Mouse (Mus musculus): Measurements from ENCODE around the gene Ahdc1. TPM values are rescaled to one million over a fixed set of nuclear protein-coding genes. Genes with fewer than 3 reads are reported as not detected.

Ahdc1 gene
- polyA plus RNA-seq, 1 experiment from 2014 or later = 14.6 TPM

DNA sequence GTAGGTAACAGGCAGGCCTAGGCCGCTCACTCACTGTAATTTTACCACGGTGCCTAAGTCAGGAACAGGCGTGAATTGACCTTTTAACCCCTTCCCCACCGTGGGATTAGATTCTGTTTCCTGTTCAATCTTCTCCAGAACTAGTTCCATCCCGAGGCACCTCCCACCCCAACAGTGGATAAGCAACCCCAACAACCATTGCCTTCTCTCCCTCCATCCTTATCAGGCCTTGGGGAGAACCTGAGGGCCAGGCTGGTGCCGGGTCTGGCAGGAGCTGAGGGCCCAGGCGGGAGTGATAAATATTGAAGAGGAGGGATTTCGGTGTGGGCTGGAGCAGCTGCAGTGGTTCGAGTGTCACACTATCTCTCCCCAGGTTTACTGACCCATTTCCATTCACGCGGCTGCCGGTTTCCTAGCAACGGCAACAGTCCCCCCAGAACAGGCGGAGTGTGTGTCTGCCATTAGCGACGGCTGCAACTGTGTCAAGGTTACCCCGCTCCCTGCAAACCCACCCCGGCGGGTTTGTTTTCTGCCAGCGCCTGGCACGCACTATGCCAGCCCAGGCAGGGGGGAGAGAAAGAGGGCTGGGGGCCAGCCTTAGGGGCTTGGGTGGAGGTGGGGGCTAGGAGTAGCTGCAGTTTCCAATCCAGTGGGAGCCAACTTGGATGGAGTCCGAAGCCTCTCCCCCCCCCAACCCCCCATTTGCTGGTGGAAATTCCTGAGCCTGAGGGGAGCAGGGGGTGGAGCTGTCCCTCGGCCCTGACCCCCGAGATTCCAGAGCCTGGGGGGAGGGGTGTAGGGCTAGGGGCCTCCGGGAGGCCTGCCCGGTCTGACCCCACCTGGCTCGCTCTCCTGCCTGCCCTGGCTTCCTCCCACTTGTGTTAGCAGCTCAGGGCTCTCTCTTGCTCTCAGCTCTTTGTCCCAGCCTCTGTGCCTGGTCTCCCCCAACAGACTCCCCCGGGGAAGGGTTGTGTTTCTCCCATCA, 31.9 kb downstream of the Ahdc1 start:
- 3% methylated on average over 28 of the region's 28 CpGs for WGBS
- ATAC-seq (ENCODE audit: insufficient number of reproducible peaks, insufficient read depth, low FRiP score, low TSS enrichment) = 0 out of 2 replicates have a peak, but pooled peaks have one; percentile 6
- Histone ChIP-seq H3K9ac (peak overlapping the region; percentile 37), H3K27me3 (no peaks in the 10 kb centered on the region), H3K4me1 (peaks cover 93% of the 10 kb centered on the region), H3K27ac (peak overlapping the region; percentile 87), H3K4me2 (replicated peaks) (peak overlapping the region; percentile 46), H3K4me3 (peak overlapping the region; percentile 6; the same call in 1 of the 2 replicates), H3K36me3 (no peaks in the 10 kb centered on the region), H3K9me3 (no peaks in the 10 kb centered on the region)

DNA sequence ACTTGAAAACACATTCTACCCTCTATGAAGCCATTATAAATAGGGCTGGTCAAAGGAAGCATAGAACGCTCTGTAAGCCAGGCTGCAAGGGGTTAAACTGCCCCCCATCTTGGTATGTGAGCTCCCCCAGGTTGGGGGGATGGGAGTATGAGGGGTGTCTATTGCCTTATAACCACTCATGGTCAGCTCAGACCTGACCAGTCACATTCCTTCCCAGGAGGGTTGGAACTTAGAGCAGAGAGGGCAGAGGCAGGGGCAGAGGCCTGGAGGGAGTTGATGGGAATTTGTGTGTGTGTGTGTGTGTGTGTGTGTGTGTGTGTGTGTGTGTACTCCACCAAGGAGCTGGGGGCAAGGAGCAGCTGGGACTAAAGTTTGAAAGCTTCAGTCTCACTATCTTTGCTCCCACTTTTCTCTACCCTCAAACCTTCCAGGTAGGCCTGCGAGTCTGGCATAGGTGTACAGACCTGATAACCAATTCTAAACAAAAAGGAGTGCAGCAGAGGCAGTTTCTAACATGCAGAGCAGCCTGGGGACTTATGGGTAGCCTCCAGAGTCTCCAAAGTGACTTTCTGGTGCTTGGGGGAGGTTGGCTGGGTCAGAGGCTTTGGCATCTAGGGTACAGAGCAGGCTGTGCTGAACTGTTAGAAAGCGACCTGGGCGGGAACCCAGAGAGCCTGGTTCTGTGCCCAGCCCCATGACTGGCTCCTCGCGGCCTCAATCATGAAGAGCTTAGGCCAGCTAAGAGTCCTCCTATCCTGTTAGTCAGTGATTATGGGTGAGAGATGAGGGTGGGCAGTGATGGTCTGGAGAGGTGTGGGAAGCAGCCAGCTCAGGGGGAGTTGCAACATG, 33.0 kb downstream of the Ahdc1 start:
- H3K4me2 ChIP-seq (replicated peaks) = peak overlapping the region; percentile 46; the same call in 1 of the 2 replicates
- WGBS = 28% methylated on average over 6 of the region's 6 CpGs
- H3K27me3 ChIP-seq = no peaks in the 10 kb centered on the region
- peak overlapping the region; percentile 87 for H3K27ac ChIP-seq
- ATAC-seq (ENCODE audit: insufficient number of reproducible peaks, insufficient read depth, low FRiP score, low TSS enrichment) = no peak
- no peaks in the 10 kb centered on the region for H3K9me3 ChIP-seq
- no peaks in the 10 kb centered on the region for H3K36me3 ChIP-seq
- H3K4me1 ChIP-seq = peaks cover 98% of the 10 kb centered on the region
- no peak overlapping the region for H3K4me3 ChIP-seq
- 0 out of 2 replicates have a peak overlapping the region, but pooled peaks have one; percentile 0 for H3K9ac ChIP-seq

DNA sequence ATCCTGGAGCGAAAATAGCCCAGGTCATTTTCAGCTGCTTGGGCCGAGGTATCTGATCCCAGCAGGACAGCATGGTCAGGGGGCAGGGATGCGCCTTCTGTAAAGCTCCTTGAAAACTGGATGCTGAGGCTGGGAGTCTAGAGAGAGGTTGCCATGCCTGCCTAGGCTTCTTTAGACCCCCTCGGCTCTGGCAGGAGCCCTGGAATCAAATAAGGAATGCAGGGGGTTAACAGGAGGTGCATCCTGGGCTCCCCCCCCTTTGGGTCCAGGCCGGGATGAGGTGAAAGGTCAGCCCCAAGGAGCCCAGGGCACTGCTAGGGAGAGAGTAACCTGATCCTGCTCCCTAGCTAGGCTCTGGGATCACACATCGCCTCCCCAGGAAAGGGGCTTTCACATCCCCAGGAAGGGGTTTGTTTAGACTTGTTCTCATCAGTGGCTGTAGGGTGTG, 33.6 kb downstream of the Ahdc1 start:
- 6% methylated on average over 6 of the region's 6 CpGs for WGBS
- H3K4me3 ChIP-seq = no peak overlapping the region

DNA sequence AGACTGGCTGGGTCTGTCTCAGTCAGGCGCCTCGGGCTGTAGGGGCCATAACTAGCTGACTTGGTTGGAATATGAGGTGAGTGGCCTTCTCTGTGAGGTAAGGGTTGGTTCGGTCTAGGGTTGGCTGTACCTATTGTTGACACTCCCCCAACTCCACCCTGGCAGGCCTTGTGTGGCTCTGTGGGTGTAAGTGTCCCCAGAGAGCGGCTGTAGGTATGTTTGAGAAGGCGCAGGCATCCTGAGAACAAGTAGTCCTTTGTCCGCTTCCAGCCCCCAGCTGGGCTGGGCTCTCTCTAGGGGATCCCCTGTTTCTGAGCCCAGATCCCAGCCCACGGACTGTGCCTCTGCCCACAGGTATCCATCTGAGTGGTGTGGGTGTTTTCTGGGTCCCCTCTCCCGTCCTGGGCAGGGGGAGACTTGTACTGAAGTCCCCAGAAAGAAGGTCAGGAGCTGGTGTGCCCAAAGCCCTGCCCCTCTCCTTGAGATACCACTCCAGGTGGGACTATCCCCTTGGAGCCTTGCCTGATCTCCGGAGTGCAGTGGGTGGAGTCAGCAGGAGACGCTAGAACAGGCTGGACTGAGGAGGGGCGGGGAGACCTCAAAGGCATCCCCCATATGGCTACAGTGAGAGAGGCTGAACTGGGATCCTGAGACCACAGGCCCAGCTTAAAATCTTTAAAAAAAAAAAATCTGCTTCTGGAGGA, 34.9 kb downstream of the Ahdc1 start:
- 0 out of 2 replicates have a peak overlapping the region, but pooled peaks have one; percentile 1 for H3K4me2 ChIP-seq (replicated peaks)
- ATAC-seq (ENCODE audit: insufficient number of reproducible peaks, insufficient read depth, low FRiP score, low TSS enrichment) = no peak
- peak overlapping the region; percentile 87 for H3K27ac ChIP-seq
- H3K4me3 ChIP-seq = no peak overlapping the region
- H3K9me3 ChIP-seq = no peaks in the 10 kb centered on the region
- WGBS = 20% methylated on average over 11 of the region's 11 CpGs
- H3K27me3 ChIP-seq = no peaks in the 10 kb centered on the region
- H3K36me3 ChIP-seq = no peaks in the 10 kb centered on the region
- peaks cover 99% of the 10 kb centered on the region for H3K4me1 ChIP-seq
- no peak overlapping the region for H3K9ac ChIP-seq

More for the DNA sequence above, 33.6 kb downstream of the Ahdc1 start:
- Histone ChIP-seq H3K27me3 (no peaks in the 10 kb centered on the region), H3K4me1 (peaks cover 99% of the 10 kb centered on the region), H3K36me3 (no peaks in the 10 kb centered on the region), H3K9me3 (no peaks in the 10 kb centered on the region), H3K27ac (peak overlapping the region; percentile 87), H3K4me2 (replicated peaks) (peak overlapping the region; percentile 2; the same call in 1 of the 2 replicates), H3K9ac (0 out of 2 replicates have a peak overlapping the region, but pooled peaks have one; percentile 0)
- ATAC-seq (ENCODE audit: insufficient number of reproducible peaks, insufficient read depth, low FRiP score, low TSS enrichment) = no peak

DNA sequence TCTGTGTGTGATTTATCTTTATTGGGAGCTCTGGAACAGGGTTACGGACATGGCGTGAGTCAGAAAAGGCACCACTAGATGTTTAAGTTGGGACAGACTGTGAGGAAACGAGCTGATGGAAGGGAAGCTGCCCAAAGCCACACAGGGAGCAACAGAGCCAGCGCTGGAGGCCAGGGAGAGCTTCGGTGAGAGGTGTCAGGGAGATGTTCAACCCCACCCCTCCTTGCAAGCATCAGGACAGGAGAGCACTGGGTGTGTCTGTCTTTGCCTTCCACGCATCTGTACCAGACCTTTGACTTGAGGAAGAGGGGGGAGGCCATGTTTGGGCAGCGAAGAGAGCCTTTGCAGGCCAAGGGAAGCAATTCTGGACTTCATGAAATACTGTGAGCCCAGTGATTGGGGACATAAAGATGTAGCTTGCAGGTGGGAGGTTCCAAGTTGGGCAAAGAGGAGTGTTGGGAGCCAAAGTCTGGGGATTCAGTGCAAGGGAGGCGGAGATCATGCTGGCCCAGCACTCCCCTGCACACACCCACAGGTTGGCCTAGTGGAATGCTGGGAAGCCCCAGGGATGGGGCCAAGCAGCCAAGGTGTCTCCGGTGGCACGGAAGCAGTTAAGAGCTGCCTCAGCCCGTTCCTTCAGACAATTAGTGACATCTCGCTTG, 35.8 kb downstream of the Ahdc1 start:
- no peak for ATAC-seq (ENCODE audit: insufficient number of reproducible peaks, insufficient read depth, low FRiP score, low TSS enrichment)
- Histone ChIP-seq H3K27me3 (no peaks in the 10 kb centered on the region), H3K27ac (peak overlapping the region; percentile 87), H3K4me1 (peaks cover 100% of the 10 kb centered on the region), H3K4me2 (replicated peaks) (peak overlapping the region; percentile 23), H3K36me3 (no peaks in the 10 kb centered on the region), H3K4me3 (no peak overlapping the region), H3K9me3 (no peaks in the 10 kb centered on the region), H3K9ac (peak overlapping the region; percentile 16; the same call in 1 of the 2 replicates)
- WGBS = 28% methylated on average over 12 of the region's 12 CpGs

DNA sequence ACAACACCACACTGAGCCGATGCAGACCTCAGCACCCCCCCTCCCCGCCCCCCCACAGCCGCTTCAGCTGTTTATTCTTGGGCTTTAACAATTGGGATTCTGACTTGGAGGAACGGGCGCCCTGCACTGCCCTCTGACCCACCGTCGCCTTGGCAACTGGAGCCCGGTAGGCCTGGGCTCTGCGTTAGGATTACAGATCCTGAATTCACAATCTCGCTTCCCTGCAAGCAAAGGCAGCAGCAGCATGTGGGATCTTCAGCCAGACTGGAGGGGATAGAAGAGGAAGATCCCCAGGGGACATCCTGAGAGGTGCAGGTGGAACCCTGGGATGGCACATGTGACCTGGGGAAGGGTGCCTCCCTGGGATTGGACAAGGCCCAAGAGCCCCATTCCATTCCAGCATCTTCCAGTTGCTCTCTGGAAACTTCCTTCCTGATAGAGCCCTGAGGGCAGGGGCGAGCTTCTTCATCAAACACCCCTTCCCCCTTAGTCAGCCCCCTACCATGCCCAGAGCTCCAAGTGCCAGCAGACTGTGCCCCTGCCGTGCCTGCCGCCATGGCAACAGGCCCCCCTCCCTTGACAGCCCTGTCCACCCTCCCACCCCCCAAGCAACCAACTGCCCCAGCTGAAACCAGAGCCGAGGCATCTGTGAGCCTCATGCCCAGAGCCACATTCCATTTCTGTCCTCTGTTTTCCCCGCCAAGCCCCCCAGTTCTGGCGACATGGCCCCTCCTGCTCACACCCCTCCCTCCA, 36.5 kb downstream of the Ahdc1 start:
- H3K9me3 ChIP-seq = no peaks in the 10 kb centered on the region
- H3K36me3 ChIP-seq = no peaks in the 10 kb centered on the region
- H3K9ac ChIP-seq = peak overlapping the region; percentile 16; the same call in 1 of the 2 replicates
- no peak for ATAC-seq (ENCODE audit: insufficient number of reproducible peaks, insufficient read depth, low FRiP score, low TSS enrichment)
- H3K4me1 ChIP-seq = peaks cover 100% of the 10 kb centered on the region
- peak overlapping the region; percentile 23 for H3K4me2 ChIP-seq (replicated peaks)
- peak overlapping the region; percentile 87 for H3K27ac ChIP-seq
- no peaks in the 10 kb centered on the region for H3K27me3 ChIP-seq
- WGBS = 8% methylated on average over 16 of the region's 16 CpGs
- H3K4me3 ChIP-seq = no peak overlapping the region

DNA sequence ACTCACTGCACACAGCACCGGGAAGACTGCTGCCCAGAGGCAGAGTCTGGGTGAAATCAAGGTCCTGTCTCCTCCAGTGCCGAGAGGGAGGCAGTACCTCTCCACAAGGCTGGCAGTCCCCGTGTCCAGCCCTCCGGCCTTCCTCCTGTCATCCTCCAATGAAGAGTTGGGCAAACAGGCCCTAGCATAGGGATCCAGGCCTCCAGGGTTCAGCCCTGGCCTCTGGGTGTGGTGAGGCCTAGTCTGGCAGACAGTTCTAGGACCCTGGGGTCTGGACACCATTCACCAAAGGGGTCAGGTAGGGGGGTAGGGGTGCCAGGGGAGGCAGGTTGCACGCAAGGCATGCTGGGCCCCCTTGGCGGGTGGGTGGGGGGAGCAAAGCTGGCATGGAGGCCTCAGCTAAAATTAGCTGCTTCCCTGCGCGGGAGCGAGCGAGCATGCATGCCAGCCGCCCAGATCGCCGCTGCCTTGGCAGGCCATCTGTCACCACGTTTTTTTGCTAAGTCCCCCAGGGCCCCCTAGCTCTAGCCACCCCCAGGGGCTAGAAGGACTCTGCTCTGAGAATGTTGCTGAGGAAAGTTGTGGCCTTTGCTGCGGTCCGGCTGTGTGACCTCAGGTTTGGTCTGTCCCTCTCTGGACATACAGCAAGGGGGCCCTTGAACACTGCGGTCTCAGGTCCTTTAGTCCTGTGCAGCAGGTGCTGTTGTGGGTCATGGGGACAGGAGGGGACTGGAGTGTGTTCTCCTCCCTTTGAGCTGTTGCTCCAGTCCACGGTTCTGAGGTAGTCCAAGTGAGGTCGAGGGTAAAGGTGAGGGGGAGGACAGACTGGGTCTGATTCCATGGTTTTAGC, 38.2 kb downstream of the Ahdc1 start:
- Histone ChIP-seq H3K36me3 (peaks cover 6% of the 10 kb centered on the region; the same call in 1 of the 2 replicates), H3K4me3 (no peak overlapping the region), H3K4me2 (replicated peaks) (no peak overlapping the region), H3K27me3 (no peaks in the 10 kb centered on the region), H3K27ac (peak overlapping the region; percentile 87), H3K9ac (no peak overlapping the region), H3K9me3 (no peaks in the 10 kb centered on the region), H3K4me1 (peaks cover 98% of the 10 kb centered on the region)
- ATAC-seq (ENCODE audit: insufficient number of reproducible peaks, insufficient read depth, low FRiP score, low TSS enrichment) = no peak
- 58% methylated on average over 19 of the region's 19 CpGs for WGBS

DNA sequence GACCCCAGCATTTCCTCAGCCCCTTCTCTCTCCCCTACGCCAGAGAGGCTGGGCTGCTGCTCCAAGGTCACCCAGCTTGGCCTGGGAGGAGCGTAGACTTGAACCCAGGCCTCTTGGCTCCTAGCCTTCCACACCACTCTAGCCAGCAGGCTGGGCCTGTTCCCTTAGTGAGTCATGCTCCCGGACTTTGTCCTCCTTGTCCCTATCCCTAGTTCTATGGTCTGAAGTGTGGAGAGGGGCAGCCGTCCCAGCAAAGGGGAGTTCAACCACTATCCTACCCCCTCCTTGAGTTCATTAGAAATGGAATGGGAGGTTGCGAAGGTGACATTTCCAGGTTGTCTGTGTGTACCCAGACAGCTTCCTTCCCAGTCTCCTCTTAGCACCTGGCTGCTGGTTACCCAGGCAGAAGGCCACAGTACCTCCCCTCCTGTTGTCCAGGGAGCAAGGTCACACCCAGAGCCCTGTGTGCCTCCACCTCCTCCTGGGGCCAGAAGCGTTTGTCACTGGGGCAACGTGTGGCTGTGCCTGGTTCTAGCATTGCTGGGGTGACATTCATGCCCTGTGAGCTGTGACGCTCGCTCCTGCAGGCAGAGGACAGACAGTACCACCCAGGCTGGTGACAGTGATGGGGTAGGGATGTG, 39.3 kb downstream of the Ahdc1 start:
- Histone ChIP-seq H3K4me1 (peaks cover 96% of the 10 kb centered on the region), H3K27me3 (no peaks in the 10 kb centered on the region), H3K27ac (peak overlapping the region; percentile 36; the same call in 1 of the 2 replicates), H3K9ac (no peak overlapping the region), H3K4me3 (no peak overlapping the region), H3K9me3 (no peaks in the 10 kb centered on the region), H3K36me3 (peaks cover 6% of the 10 kb centered on the region; the same call in 1 of the 2 replicates), H3K4me2 (replicated peaks) (no peak overlapping the region)
- ATAC-seq (ENCODE audit: insufficient number of reproducible peaks, insufficient read depth, low FRiP score, low TSS enrichment) = no peak
- 70% methylated on average over 9 of the region's 9 CpGs for WGBS

DNA sequence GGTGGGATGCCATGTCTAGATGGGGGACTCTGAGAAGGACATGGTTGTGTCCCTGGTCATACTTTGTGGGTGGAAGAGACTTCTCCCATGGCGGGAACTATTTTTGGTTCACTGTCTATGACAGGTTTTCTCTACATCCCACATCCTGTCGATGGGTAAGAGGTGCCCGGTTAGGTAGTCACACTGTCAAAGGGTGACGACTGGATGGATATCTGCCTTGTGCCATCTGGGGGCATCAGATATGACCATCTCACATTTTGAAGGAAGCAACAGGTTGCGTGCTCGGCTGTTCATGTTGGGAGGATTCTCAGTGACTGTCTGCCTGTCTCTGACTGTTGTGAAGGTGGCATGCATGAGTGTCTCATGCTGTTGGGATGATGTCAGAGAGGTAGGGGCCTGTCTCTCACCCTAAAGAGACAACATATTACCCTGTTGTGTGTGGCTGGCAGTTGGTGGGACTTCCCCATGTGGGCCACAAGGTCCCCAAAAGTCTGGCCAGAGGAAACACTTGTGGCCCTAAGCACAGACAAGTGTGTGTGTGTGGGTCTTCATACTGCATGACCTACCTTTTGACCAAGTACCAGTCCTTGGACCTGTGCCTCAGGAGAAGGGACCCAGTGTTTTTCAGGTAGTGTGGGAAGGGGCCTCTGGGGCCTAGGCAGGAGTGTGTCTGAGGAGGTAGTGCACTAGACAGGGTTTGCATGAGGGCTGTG, 39.9 kb downstream of the Ahdc1 start:
- no peak for ATAC-seq (ENCODE audit: insufficient number of reproducible peaks, insufficient read depth, low FRiP score, low TSS enrichment)
- peak overlapping the region; percentile 29 for H3K4me2 ChIP-seq (replicated peaks)
- 87% methylated on average over 6 of the region's 6 CpGs for WGBS
- H3K4me1 ChIP-seq = peaks cover 96% of the 10 kb centered on the region
- H3K27ac ChIP-seq = peak overlapping the region; percentile 90
- H3K4me3 ChIP-seq = no peak overlapping the region
- H3K36me3 ChIP-seq = peaks cover 10% of the 10 kb centered on the region; the same call in 1 of the 2 replicates
- no peaks in the 10 kb centered on the region for H3K27me3 ChIP-seq
- H3K9me3 ChIP-seq = no peaks in the 10 kb centered on the region
- H3K9ac ChIP-seq = no peak overlapping the region

Data from embryonic facial prominence, embryonic 12.5 days (tissue).